Mouse (Mus musculus) lung, adult 2 months (tissue): ENCODE measurements around the gene Mst1. TPM values are rescaled to one million over a fixed set of nuclear protein-coding genes. Genes with fewer than 3 reads are reported as not detected.
A peak's percentile ranks its signal among the peaks of the same experiment; 100 is the strongest.

ENCODE experiments used
- DNase-seq: peaks from one replicate; pipeline ENCODE4 v3.0.0; 2022
- H3K4me1 ChIP-seq: fragments of 200-500 bp; 2 replicates; pipeline ENCODE4 v1.6.1; 2011; ENCODE audit warnings: low read length; ENCODE audit not compliant: control insufficient read depth, insufficient read depth
- H3K4me3 ChIP-seq: fragments of 200-500 bp; replicated peaks from 2 replicates; pipeline ENCODE3; 2011; ENCODE audit warnings: low read depth, mild to moderate bottlenecking, control low read depth, low read length; ENCODE audit errors: extremely low read depth
- CTCF ChIP-seq: fragments of 200-500 bp; IDR thresholded peaks from 2 replicates; pipeline ENCODE4 v1.5.1; 2011; ENCODE audit warnings: mild to moderate bottlenecking, low read length, control low read depth; ENCODE audit not compliant: insufficient read depth
- POLR2A ChIP-seq: fragments of 200-500 bp; IDR thresholded peaks from 2 replicates; pipeline ENCODE4 v1.6.1; 2011; ENCODE audit warnings: low read depth, mild to moderate bottlenecking, control low read depth, low read length, borderline replicate concordance; ENCODE audit errors: extremely low read depth
- WGBS: fragments of 180-500 bp; shearing (Covaris S2); methylation state at CpG from one replicate; pipeline ENCODE4 v1.1.7; 2018; 5-methylcytosine and 5-hydroxymethylcytosine counted together
- polyA plus RNA-seq: library from polyadenylated mRNA; depleted of rRNA; stranded (reverse); fragments of >200 nt; gene quantifications from 2 replicates; pipeline ENCODE4 v1.2.3, GENCODE M21; 2012

Gene Mst1
- polyA plus RNA-seq, 1 experiment: 2.5 TPM

DNA sequence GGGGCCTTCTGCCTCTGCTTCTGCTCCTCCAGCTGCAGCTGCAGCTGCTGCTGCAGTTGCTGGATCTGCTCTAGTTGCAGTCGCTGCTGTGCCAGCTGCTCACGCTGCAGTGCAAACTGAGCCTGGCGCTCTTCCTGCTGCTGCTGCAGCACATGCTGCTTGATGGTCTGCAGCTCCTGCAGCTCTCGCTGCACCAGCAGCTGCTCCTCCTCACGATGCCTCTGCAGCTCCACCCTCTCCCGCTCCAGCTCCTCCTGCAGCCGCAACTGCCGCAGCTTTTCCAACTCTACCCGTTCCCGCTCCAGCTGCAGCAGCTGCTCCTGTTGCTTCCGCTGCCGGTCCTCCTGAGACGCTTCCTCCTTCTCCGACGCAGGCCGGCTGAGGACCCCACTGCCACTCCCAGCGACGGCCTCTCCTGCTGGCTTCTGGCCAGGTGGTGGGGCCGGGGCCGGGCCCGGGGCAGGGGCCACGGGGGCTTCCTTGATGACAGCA, 30.9 kb downstream of the Mst1 start:
- Histone ChIP-seq H3K4me1 (peaks cover 7% of the 10 kb centered on the region; the same call in 1 of the 2 replicates), H3K4me3 (peak overlapping the region; percentile 32)
- DNase-seq: no peak
- WGBS: 8% methylated on average over 22 of the region's 22 CpGs
- no peak for TF ChIP-seq CTCF
- no peak for TF ChIP-seq POLR2A

DNA sequence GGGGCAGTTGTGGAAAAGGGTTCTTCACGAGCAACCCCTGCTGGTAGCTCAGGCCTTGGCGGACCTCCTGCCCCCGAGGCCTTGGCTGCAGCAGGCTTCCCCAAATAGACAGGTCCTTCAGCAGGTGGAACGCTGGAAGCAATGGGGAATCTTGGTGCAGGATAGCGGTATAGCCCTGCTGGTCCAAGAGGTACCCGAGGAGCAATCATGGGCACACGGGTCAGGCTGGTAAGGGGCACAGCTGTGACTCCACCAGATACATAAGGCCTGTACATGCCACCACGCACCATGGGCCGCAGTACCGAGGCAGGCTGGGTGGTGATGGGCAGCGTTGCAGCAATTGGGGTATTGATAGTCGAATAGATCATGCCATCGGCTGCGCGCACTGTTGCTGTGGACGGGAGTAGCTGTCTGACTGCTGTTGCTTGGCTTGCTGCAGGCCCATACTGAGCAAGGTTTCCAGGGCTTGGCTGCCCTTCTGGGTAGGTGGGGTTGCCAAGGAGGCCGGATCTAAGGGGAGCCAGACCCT, 31.4 kb downstream of the Mst1 start:
- WGBS: 74% methylated on average over 17 of the region's 17 CpGs
- Histone ChIP-seq H3K4me1 (peaks cover 7% of the 10 kb centered on the region; the same call in 1 of the 2 replicates), H3K4me3 (no peak overlapping the region)
- no peak for DNase-seq
- TF ChIP-seq POLR2A (no peak), CTCF (no peak)

DNA sequence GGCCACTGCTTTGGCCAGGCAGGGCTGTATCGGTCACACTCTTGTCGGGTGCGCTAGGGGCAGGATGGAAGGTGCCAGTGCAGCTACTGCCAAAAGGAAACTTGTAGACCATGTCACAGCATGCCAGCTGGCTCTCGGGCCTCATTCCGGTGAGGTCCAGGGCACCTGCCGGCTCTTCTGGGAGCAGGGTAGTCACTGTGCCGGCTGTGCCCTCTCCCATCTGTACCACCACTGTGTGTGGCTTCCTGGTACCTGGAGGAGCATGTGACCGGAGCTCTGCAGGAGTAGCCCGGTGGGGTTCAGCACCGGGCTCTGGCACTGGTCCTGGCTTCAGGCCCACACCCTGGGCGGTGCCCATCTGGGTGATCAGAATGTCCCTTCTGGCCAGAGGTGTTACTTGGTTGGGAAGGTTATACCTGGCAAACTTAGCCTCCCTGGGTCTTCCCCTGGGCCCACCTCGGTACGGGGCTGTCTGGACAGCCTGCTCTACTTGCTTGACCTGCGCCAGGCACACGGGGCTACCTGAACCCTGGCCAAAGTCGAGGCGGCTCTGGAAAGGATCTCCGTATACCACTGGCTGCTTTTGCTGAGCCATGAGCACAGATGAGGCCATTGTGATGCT, 32.6 kb downstream of the Mst1 start:
- no peak for TF ChIP-seq CTCF
- TF ChIP-seq POLR2A: no peak
- Histone ChIP-seq H3K4me3 (no peak overlapping the region), H3K4me1 (peaks cover 7% of the 10 kb centered on the region; the same call in 1 of the 2 replicates)
- DNase-seq: no peak
- 88% methylated on average over 18 of the region's 18 CpGs for WGBS

DNA sequence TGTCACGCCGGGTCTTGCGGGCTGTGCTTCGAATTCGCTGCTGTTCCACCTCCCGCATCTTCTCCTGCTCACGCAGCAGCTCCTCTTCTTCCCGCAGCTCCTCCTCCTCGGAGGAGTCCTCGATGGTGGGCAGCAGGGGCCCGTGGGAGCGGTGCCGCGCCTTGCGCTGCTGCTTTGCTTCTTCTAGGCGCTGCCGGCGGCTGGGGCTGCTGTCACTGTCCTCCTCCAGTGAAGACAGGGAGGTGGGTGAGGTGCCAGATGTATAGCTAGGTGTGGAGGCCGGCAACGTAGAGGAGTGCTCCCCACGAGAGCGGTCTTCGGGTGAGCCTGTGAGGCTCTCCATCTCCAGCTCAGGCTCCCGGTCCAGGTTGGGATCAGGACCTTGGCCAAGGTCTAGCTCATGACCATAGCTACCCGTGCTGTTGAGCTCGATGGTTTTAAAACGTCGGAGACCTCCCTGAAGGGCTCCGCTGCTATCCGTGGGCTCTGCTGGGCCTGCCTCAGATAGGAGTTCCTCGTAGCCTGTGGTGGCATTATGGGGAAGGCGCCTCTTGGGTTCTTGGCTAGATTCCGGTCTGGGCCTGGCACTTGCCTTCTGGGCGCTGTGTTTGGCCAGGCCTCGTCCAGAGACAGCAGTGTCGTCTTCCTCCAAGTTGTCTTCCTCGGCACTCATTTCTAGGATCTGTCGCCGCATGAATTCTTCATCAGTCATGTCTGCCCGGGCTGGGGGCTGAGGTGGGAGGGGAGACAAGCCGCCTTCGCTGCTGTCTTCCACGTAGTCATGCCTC, 35.2 kb downstream of the Mst1 start:
- DNase-seq: no peak
- TF ChIP-seq CTCF: no peak
- no peak for TF ChIP-seq POLR2A
- 68% methylated on average over 43 of the region's 43 CpGs for WGBS
- Histone ChIP-seq H3K4me1 (peaks cover 11% of the 10 kb centered on the region), H3K4me3 (no peak overlapping the region)

DNA sequence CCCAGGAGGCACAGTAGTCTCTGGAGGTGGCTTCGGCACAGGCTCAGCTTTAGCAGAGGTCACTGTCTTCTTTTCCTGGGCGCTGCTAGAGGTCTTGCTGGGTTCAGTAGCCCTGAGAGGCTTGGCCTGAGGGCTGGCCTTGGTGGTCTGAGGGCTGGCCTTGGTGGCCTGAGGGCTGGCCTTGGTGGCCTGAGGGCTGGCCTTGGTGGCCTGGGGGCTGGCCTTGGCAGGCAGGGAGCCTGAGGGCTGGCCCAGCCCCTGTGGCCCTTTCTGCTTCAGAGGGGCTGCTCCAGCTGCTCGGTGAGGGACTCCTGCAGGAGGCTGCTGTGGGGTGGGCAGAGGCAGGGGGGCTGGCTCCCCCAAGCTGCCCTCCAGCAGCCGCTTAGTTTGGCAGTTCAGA, 36.9 kb downstream of the Mst1 start:
- Histone ChIP-seq H3K4me3 (no peak overlapping the region), H3K4me1 (peaks cover 4% of the 10 kb centered on the region)
- no peak for DNase-seq
- TF ChIP-seq CTCF (no peak), POLR2A (no peak)
- 79% methylated on average over 4 of the region's 4 CpGs for WGBS

DNA sequence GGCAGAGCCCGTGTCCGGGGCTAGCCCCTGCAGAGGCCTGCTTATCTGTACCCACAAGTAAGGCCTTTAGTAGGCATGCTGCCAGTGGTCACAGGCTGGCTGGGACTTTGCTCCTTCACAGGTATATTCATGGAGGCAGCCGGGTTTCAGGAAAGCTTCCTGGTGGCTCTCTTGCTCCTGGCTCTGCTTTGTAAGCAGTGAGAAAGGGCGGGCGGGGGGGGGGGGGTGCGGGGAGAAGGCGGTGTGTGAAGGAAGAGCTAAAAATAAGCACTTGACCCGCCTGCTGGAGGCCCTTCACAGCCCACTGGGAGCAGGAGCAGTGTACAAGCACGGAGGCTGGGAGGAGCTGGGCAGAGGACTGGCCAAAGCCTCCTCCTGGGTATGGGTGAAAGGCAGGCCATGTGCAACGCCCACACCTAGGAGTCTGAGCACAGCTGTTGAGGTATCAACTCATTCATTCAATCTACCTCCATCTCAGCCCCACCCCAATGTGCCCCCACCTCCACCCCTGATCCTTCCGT, 39.7 kb downstream of the Mst1 start:
- WGBS: 25% methylated on average over 11 of the region's 11 CpGs
- H3K4me3 ChIP-seq: no peak overlapping the region

DNA sequence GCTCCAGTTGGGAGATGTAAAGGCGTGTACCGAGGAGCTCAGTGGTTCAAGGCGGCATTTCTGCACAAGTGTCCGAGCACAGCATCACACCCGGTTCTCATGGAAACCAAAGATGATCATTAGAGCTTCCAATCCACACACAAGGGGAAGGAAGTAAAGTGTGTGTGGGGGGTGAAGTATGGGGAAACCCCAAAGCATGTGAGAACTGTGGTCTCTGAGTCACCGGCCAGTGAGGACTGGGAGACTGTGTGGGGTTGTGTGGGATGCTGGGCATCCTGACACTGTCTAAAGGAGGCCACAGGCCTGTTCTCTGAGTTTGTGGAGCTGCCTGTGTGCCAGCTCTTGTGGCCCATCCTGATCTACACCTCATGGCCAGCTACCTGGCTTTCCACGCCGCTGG, 40.4 kb downstream of the Mst1 start:
- TF ChIP-seq POLR2A (no peak), CTCF (no peak)
- 79% methylated on average over 8 of the region's 8 CpGs for WGBS

More for the DNA sequence above, 39.7 kb downstream of the Mst1 start:
- DNase-seq: peak; percentile 22
- H3K4me1 ChIP-seq: peaks cover 4% of the 10 kb centered on the region
- TF ChIP-seq POLR2A (no peak), CTCF (no peak)

DNA sequence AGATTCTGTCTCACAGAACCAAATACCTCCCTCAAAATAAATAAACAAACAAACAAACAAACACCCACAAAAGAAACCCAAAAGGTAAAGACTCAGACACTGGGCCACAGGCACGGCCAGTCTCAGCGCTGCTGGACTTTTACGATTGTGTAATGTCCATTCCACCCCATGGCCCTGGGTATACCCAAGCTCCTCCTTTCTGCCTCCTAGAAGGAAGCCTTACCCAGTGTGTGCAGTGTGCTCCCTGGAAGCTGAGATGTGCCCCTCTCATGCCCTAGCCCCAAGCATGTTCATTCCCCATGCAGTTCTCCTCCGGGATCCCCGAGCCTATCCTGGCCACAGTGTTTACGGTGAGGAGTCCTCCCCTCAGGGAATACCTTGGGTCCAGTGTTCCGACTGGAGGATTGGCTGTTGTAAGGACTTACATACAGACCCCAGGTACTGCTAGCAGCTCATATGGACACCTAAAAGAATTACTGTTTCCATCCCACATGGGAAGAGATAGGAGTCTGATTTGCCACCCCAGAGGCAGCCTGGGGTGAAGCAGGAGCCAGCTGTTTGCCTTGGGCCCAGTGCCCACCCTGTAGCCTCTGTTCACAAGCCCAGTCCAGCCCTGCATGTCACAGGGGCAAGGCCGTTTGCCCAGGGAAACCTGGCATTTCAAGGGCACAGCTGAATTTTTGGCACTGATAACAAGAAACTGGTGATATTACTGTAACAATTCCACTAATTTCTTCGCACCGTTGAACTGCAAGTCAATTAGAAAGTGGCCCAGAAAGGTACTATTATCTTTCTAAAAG, 41.1 kb downstream of the Mst1 start:
- TF ChIP-seq POLR2A (no peak), CTCF (no peak)
- no peak overlapping the region for H3K4me3 ChIP-seq
- 85% methylated on average over 10 of the region's 10 CpGs for WGBS
- H3K4me1 ChIP-seq: peaks cover 4% of the 10 kb centered on the region
- no peak for DNase-seq

More for the DNA sequence above, 40.4 kb downstream of the Mst1 start:
- DNase-seq: no peak
- peaks cover 4% of the 10 kb centered on the region for H3K4me1 ChIP-seq
- no peak overlapping the region for H3K4me3 ChIP-seq

DNA sequence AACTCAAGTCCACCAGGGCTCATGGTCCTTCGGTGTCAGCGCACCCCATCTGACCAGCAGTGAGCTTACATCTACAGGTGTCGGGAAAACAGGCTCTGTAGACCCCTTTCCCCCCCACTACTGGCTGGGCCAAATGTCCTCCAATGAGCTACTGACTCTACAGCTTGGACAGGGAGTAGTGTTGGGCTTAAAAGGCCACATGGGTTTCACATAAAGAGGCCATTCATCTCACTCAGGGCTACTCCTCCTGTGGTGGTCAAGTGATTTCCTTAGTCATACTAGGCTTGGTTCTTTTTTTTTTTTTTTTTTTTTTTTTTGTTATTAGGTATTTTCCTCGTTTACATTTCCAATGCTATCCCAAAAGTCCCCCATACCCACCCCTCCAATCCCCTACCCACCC, 43.7 kb downstream of the Mst1 start:
- Histone ChIP-seq H3K4me3 (no peak overlapping the region), H3K4me1 (peaks cover 4% of the 10 kb centered on the region)
- no peak for DNase-seq
- TF ChIP-seq CTCF (no peak), POLR2A (no peak)
- WGBS: 78% methylated on average over 4 of the region's 4 CpGs
